Mouse (Mus musculus) right cerebral cortex, postnatal 10 days (tissue): Measurements from ENCODE around the gene Ube2g2.

Experiments
- DNase-seq, 2 experiments: peaks; one replicate each; pipeline ENCODE4 v3.0.0; 2021; ENCODE audit warnings: low spot score in 2 of 2

The Ube2g2 gene

GRCm38 (mm10) chr10:77605908-77606826 lies 15.9 kb upstream of the Ube2g2 start, which contains the start of the genes Sumo3 and Gm49325:
Gene Sumo3, plus strand, starts transcription at chr10:77606097.
Gene Gm49325, plus strand, starts transcription at chr10:77606197.
- DNase-seq: peak; percentile 94

GRCm38 (mm10) chr10:77606855-77607254 lies 15.2 kb upstream of the Ube2g2 start:
- no peak for DNase-seq

- no peak for DNase-seq
These were observed 14.6 kb upstream of the Ube2g2 start for GRCm38 (mm10) chr10:77607441-77607840.

DNA sequence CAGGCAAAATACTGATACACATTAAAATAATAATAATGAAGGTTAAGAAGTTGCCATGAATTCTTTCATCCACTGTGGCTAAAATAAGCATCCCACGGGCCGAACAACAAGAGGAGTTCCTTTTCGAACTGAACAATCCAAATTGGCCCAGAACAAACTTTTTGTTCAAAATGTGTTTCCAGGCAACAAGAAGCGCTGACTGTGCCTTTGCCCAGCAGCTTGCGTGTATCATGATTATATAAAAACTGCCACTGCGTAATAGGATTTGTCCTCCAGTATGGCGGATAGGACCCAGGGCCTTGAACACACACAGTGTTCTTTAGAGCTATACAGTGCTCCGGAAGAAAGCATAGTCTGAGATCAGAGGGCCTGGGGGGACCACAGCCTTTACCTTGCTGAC lies 13.5 kb upstream of the Ube2g2 start:
- no peak for DNase-seq

DNA sequence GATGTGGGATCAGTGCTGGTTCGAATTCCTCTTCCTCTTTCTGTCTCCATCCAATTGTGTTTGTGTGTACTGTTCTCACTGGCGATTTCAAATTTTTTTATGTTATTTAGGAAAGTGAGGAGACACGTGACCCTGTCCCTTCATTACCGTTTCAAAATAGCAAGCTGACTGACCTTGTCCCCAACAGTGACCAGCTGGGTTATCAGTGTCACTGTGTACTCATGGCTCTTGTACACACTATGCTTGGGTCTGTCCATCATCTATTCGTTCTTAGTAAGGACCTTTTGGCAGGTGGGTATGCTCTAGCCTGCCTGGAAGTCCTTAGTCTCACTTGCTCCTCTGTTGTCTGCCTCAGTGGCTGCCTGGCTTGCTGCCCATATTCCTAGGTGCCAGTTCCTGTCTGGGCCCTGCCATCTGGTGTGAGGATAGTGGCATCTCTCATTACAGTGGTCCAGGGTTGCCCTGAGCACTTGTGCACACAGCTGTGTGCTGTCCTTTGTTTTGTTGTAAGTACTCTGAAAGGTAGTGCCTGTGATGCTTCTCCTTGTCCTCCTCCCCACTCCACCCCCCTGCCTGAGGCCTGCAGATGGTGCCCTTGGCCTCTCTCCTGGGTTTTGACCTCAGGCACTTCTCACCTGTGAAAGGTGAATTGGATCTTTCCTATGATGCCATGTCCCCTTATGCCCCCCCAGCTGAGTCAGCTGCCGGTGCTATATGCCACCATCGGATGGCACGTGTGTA lies 11.7 kb upstream of the Ube2g2 start:
- peak; percentile 54 to 58 for DNase-seq

DNA sequence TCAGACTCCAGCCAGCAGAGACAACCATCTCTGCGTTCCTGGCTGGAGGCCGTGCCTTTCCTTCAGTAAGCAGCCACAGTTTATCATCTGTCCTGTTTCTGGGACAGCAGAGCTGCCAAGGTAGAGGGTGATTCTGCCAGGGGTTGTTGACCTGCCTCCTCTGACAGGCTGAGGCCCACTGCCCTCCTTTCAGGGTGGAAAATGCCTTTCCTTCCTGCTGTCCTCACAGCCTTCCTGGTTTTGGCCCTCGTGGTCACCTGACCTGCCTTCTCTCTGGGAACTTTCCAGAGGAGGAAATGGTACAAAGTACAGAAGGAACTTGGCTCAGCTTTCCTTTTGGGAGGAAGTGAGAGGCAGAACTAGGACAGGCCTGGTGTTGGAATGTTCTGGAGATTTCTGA lies 8.7 kb upstream of the Ube2g2 start:
- no peak for DNase-seq

GRCm38 (mm10) chr10:77615647-77616046 lies 6.4 kb upstream of the Ube2g2 start:
- no peak for DNase-seq

- no peak for DNase-seq
These were observed 5.9 kb upstream of the Ube2g2 start for GRCm38 (mm10) chr10:77616166-77616565.

GRCm38 (mm10) chr10:77616926-77617325 lies 5.1 kb upstream of the Ube2g2 start:
- DNase-seq: no peak

- DNase-seq: no peak
These were observed 529 bp upstream of the Ube2g2 start for GRCm38 (mm10) chr10:77621546-77621945.

DNA sequence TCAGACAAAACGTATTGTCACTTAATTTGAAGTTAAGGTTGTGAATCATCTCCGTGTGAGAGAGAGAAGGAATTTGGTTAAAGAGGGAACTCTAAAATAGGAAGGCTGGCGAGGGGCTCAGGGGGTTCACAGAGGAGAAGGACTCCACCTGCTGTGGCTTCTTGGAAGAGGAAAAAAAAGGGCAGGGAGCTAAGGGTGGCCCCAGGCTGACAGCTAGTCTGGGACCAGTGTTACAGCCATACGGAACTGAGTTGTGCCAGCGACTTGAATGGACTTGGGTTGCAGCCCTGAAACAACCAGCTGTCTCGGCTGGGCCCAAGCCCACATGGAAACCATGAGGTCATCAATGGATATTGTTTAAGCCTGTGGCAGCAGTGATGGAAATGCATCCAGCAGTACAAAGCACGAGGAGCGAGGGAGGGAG lies 1.0 kb downstream of the Ube2g2 start:
- DNase-seq: peak; percentile 70 to 73

- no peak for DNase-seq
These were observed 1.7 kb downstream of the Ube2g2 start for GRCm38 (mm10) chr10:77623639-77624400.

DNA sequence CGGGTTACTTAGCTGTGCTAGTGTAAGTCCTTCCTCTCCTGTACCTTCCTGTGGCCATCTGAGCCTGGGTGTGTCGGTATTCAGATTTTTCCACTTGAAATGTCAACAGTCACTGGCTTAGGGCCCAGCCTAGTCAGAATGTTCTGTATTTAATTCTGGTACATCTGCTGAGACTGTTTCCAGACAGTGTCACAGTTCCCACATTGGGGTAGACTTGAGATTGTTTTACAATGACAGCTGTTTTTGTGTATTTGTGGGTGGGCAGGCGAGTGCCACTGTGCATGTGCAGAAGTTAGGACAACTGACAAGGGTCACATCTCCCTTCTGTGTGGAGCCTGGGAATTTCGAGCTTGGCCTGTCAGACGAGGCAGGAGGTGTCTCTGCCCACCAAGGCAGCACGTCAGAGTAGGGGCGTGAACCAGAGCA lies 2.5 kb downstream of the Ube2g2 start:
- peak in 1 of 2 experiments; percentile 60 for DNase-seq

- DNase-seq: no peak
These were observed 4.0 kb downstream of the Ube2g2 start for GRCm38 (mm10) chr10:77626036-77626435.

DNA sequence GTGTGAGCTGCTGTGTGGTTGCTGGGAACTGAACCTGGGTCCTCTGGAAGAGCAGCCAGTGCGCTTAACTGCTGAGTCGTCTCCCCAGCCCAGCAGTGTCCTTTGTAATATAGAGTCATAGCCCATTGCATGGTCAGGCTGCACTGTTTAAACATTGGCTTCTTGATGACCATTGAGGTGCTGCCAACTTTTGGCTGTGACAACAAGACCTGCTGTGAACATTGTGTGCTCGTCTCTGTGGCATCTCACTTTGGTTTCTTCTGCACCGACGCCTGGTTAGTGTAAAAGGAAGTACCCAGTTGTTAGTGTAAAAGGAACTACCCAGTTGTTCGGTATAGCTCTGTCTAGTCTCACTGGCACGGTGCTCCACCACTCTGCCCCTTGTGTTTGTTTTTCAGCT lies 4.5 kb downstream of the Ube2g2 start:
- DNase-seq: no peak

- DNase-seq: peak; percentile 84 to 90
These were observed 5.4 kb downstream of the Ube2g2 start for GRCm38 (mm10) chr10:77627497-77627896.

- no peak for DNase-seq
These were observed 7.1 kb downstream of the Ube2g2 start for GRCm38 (mm10) chr10:77629163-77629562.

DNA sequence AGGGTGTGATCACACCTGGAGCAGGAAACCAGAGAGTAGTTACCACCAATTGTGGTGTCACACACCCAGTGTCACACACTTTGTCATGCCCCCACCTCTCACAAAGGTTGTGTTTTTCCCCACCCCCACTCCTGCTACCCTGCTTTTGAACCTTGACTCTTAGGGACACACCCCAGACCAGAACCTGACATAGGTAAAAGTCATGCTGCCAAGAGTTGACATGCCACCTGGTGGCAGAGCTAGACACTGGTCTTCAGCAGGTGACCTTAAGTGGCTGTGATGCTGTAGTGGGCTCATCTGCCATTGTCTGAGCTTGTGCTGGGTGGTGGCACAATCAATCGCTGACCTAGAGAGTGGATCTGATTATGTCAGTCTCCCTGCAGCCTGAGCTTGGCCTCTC lies 7.9 kb downstream of the Ube2g2 start:
- DNase-seq: no peak

- DNase-seq: no peak
These were observed 11.9 kb downstream of the Ube2g2 start for GRCm38 (mm10) chr10:77634016-77634415.

GRCm38 (mm10) chr10:77634452-77635231 lies 12.6 kb downstream of the Ube2g2 start:
- no peak for DNase-seq
